Mouse (Mus musculus) heart, embryonic 11.5 days (tissue): ENCODE results near the gene Fam136a. TPM values are rescaled to one million over a fixed set of nuclear protein-coding genes. Genes with fewer than 3 reads are reported as not detected.

Experiments used
- ATAC-seq: fragments of 200-750 bp; cut with Nextera tagmentation; replicated peaks from 2 replicates; pipeline ENCODE4 v1.8.0; 2017; ENCODE audit warnings: moderate library complexity; ENCODE audit not compliant: insufficient number of reproducible peaks, low FRiP score, low TSS enrichment
- H3K27ac ChIP-seq: fragments of 300-500 bp; sonication (generic); 2 replicates; pipeline ENCODE4 v1.5.1; 2014; ENCODE audit warnings: mild to moderate bottlenecking, low read depth, low read length
- H3K27me3 ChIP-seq: fragments of 300-500 bp; sonication (generic); 2 replicates; pipeline ENCODE4 v1.6.1; 2014; ENCODE audit warnings: mild to moderate bottlenecking, low read length, mixed read lengths; ENCODE audit not compliant: control insufficient read depth, insufficient read depth
- H3K36me3 ChIP-seq: fragments of 300-500 bp; sonication (generic); 2 replicates; pipeline ENCODE4 v1.6.1; 2014; ENCODE audit warnings: mild to moderate bottlenecking, low read length, moderate library complexity, mixed read lengths; ENCODE audit not compliant: control insufficient read depth, insufficient read depth
- H3K4me1 ChIP-seq: fragments of 300-500 bp; sonication (generic); 2 replicates; pipeline ENCODE4 v1.6.1; 2014; ENCODE audit warnings: low read length; ENCODE audit not compliant: control insufficient read depth, insufficient read depth
- H3K4me2 ChIP-seq: fragments of 300-500 bp; sonication (generic); 2 replicates; pipeline ENCODE4 v1.6.1; 2014; ENCODE audit warnings: mild to moderate bottlenecking, moderate library complexity
- H3K4me3 ChIP-seq: fragments of 300-500 bp; sonication (generic); 2 replicates; pipeline ENCODE4 v1.5.1; 2014; ENCODE audit warnings: low read depth, low read length
- H3K9ac ChIP-seq: fragments of 300-500 bp; sonication (generic); 2 replicates; pipeline ENCODE4 v1.6.1; 2014; ENCODE audit warnings: mild to moderate bottlenecking, low read depth, low read length, moderate library complexity
- H3K9me3 ChIP-seq: fragments of 300-500 bp; sonication (generic); replicated peaks from 2 replicates; pipeline ENCODE4 v1.6.1; 2016; ENCODE audit warnings: low read length; ENCODE audit not compliant: control insufficient read depth
- WGBS: fragments of 180-500 bp; shearing (Covaris S2); extraction: QIAGEN DNeasy Blood & Tissue Kit; methylation state at CpG from one replicate; pipeline ENCODE4 v1.1.7; 2014; ENCODE audit not compliant: insufficient replicate concordance; 5-methylcytosine and 5-hydroxymethylcytosine counted together
- polyA plus RNA-seq: library from polyadenylated mRNA; unstranded; fragments of >200 nt; fragmentation: Nextera tagmentation; extraction: Ambion mirVana; gene quantifications from 2 replicates; pipeline ENCODE4 v1.2.1, GENCODE M21; 2014

The Fam136a gene
- polyA plus RNA-seq, 1 experiment from 2014 or later, result 127 TPM

- no peaks in the 10 kb centered on the region for H3K27me3 ChIP-seq
- WGBS, result 70% methylated on average over 5 of the region's 5 CpGs
- H3K4me2 ChIP-seq, result no peak overlapping the region
- H3K27ac ChIP-seq, result no peak overlapping the region
- peaks cover 13% of the 10 kb centered on the region for H3K36me3 ChIP-seq
- no peak overlapping the region for H3K4me3 ChIP-seq
- no peaks in the 10 kb centered on the region for H3K9me3 ChIP-seq
- ATAC-seq, result no peak
- no peak overlapping the region for H3K9ac ChIP-seq
- no peaks in the 10 kb centered on the region for H3K4me1 ChIP-seq
Observed at GRCm38 (mm10) chr6:86385362-86386104, 20.1 kb downstream of the Fam136a start.

DNA sequence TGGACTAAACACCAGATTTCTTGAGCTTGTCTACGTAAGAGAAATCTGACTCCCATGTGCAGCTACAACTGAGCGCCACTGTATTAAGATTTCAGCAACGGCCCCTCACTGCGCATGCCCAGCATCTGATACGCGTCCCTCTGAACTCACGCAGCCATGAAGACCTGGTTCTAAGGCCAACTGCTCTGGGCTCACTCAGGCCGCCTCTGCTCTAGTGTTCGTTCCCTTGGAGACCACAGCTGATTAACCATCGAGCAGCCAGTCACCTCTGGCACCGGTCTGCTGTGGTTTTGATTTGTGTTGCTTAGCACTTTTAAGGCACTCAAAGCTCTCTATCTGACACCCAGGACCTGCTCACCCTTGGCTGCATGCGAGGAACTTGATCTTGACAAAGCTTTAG is 21.9 kb downstream of the Fam136a start:
- Histone ChIP-seq H3K9ac (no peak overlapping the region), H3K36me3 (peaks cover 29% of the 10 kb centered on the region)
- 79% methylated on average over 12 of the region's 12 CpGs for WGBS

DNA sequence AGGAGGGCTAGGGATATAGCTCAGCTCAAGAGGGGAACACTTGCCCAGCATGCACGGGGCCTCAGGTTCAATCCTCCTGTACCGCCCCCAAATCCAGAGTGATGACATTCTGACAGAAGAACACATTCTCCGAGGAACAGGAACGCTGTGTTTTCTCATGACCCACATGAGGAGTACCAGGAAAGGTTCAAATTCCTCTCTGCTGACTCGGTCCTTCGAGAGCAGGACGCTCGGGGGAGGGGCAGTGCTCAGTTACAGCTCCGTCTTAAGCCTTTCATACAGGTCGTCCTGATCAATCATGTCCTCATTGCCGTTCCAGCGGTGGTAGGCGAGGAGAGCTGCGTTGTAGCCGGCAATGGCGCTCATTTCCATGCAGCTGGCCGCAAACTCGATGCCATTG is 23.0 kb downstream of the Fam136a start:
- 65% methylated on average over 18 of the region's 18 CpGs for WGBS
- H3K4me3 ChIP-seq, result no peak overlapping the region
- no peak overlapping the region for H3K4me2 ChIP-seq
- H3K9ac ChIP-seq, result no peak overlapping the region
- H3K36me3 ChIP-seq, result peaks cover 29% of the 10 kb centered on the region
- H3K27me3 ChIP-seq, result no peaks in the 10 kb centered on the region
- no peaks in the 10 kb centered on the region for H3K4me1 ChIP-seq
- H3K27ac ChIP-seq, result no peak overlapping the region
- ATAC-seq, result no peak
- H3K9me3 ChIP-seq, result no peaks in the 10 kb centered on the region

More for the DNA sequence above, 21.9 kb downstream of the Fam136a start:
- no peak for ATAC-seq
- no peaks in the 10 kb centered on the region for H3K4me1 ChIP-seq
- no peak overlapping the region for H3K27ac ChIP-seq
- no peaks in the 10 kb centered on the region for H3K27me3 ChIP-seq
- no peak overlapping the region for H3K4me3 ChIP-seq
- H3K9me3 ChIP-seq, result no peaks in the 10 kb centered on the region
- H3K4me2 ChIP-seq, result no peak overlapping the region

GRCm38 (mm10) chr6:86391326-86391725 is 25.9 kb downstream of the Fam136a start:
- Histone ChIP-seq H3K27me3 (no peaks in the 10 kb centered on the region), H3K4me2 (no peak overlapping the region), H3K36me3 (peaks cover 29% of the 10 kb centered on the region), H3K9ac (no peak overlapping the region), H3K27ac (no peak overlapping the region), H3K4me3 (no peak overlapping the region), H3K9me3 (no peaks in the 10 kb centered on the region), H3K4me1 (peaks cover 15% of the 10 kb centered on the region)
- WGBS, result 95% methylated on average over 5 of the region's 5 CpGs
- no peak for ATAC-seq

- Histone ChIP-seq H3K36me3 (peaks cover 27% of the 10 kb centered on the region), H3K27me3 (no peaks in the 10 kb centered on the region)
- WGBS, result 71% methylated on average over 1 of the region's 1 CpGs
Observed at GRCm38 (mm10) chr6:86393187-86393586, 27.7 kb downstream of the Fam136a start.

GRCm38 (mm10) chr6:86394078-86394720 is 28.8 kb downstream of the Fam136a start:
- peaks cover 21% of the 10 kb centered on the region for H3K36me3 ChIP-seq
- H3K27me3 ChIP-seq, result no peaks in the 10 kb centered on the region
- no peak overlapping the region for H3K9ac ChIP-seq
- 87% methylated on average over 17 of the region's 17 CpGs for WGBS
- no peak overlapping the region for H3K4me2 ChIP-seq
- H3K27ac ChIP-seq, result no peak overlapping the region
- no peak overlapping the region for H3K4me3 ChIP-seq
- peaks cover 21% of the 10 kb centered on the region for H3K4me1 ChIP-seq
- ATAC-seq, result no peak
- H3K9me3 ChIP-seq, result no peaks in the 10 kb centered on the region

More at GRCm38 (mm10) chr6:86393187-86393586, 27.7 kb downstream of the Fam136a start:
- Histone ChIP-seq H3K9ac (no peak overlapping the region), H3K4me3 (no peak overlapping the region), H3K4me2 (no peak overlapping the region), H3K4me1 (peaks cover 21% of the 10 kb centered on the region), H3K27ac (no peak overlapping the region), H3K9me3 (no peaks in the 10 kb centered on the region)
- ATAC-seq, result no peak

DNA sequence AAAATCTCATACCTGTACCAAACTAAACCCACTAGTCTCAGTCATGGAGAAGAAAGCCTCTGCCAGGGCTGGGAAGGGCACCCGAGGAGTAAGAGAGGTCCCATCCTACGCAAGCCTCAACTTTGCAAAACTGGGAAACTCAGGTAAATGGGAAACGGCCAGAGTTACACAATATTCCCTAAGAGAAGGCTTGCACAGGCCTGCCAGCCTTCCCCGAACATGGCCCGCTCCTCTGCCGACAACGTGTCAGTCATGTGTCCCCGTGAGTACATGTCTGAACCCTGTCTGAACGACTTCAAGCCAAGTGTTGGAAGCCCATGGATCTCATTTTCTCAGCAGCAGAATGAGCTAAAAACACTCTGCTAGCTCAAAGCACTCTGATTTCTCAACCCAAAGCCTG is 29.6 kb downstream of the Fam136a start:
- Histone ChIP-seq H3K9me3 (no peaks in the 10 kb centered on the region), H3K4me2 (peak overlapping the region; percentile 44), H3K27ac (no peak overlapping the region), H3K9ac (peak overlapping the region; percentile 52; the same call in 1 of the 2 replicates), H3K4me1 (peaks cover 21% of the 10 kb centered on the region), H3K4me3 (no peak overlapping the region), H3K36me3 (peaks cover 17% of the 10 kb centered on the region), H3K27me3 (no peaks in the 10 kb centered on the region)
- 80% methylated on average over 9 of the region's 9 CpGs for WGBS
- no peak for ATAC-seq

DNA sequence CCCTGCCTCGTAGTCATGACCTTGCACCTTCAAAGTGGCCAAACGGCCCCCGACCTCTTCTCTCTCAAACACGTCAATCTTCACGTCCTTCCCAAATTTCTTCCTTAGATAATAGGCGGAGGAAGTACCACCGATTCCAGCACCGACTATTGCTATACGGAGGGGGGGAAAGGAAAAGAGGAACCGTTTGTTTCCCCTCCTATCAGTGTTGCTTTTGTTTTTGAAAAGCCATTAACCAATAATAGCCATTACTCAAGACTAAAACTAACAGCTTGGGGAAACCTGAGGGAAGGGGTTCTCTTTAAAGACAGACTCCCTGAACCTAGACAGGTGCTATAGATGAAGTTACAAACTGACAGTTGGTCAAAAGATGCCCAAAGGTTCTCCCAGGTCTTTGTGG is 30.5 kb downstream of the Fam136a start:
- Histone ChIP-seq H3K9ac (peak overlapping the region; percentile 85), H3K9me3 (no peaks in the 10 kb centered on the region), H3K4me2 (peak overlapping the region; percentile 96), H3K4me1 (peaks cover 21% of the 10 kb centered on the region), H3K4me3 (peak overlapping the region; percentile 86), H3K36me3 (peaks cover 11% of the 10 kb centered on the region), H3K27me3 (no peaks in the 10 kb centered on the region), H3K27ac (no peak overlapping the region; the same call in 1 of the 2 replicates)
- ATAC-seq, result no peak
- 27% methylated on average over 10 of the region's 10 CpGs for WGBS
